Mouse (Mus musculus) neural tube, embryonic 11.5 days (tissue): ENCODE results near the gene Cnnm2. TPM values are rescaled to one million over a fixed set of nuclear protein-coding genes. Genes with fewer than 3 reads are reported as not detected.

ENCODE experiments used
- ATAC-seq: fragments of 200-750 bp; cut with Nextera tagmentation; 2 replicates; pipeline ENCODE4 v1.8.0; 2017; ENCODE audit warnings: moderate number of reproducible peaks, mild to moderate bottlenecking, moderate TSS enrichment, moderate library complexity; ENCODE audit not compliant: insufficient read depth, low FRiP score, low TSS enrichment
- DNase-seq: peaks from one replicate; pipeline ENCODE4 v3.0.0-alpha.2; 2015; ENCODE audit warnings: low spot score
- H3K27ac ChIP-seq: fragments of 300-500 bp; sonication (generic); 2 replicates; pipeline ENCODE4 v1.5.1; 2014; ENCODE audit warnings: low read depth, mild to moderate bottlenecking, low read length
- H3K27me3 ChIP-seq: fragments of 300-500 bp; sonication (generic); 2 replicates; pipeline ENCODE4 v1.6.1; 2014; ENCODE audit warnings: mild to moderate bottlenecking, low read length, mixed read lengths; ENCODE audit not compliant: control insufficient read depth, insufficient read depth
- H3K36me3 ChIP-seq: fragments of 300-500 bp; sonication (generic); 2 replicates; pipeline ENCODE4 v1.6.1; 2014; ENCODE audit warnings: mild to moderate bottlenecking, low read length, moderate library complexity, mixed read lengths; ENCODE audit not compliant: control insufficient read depth, insufficient read depth
- H3K4me1 ChIP-seq: fragments of 300-500 bp; sonication (generic); 2 replicates; pipeline ENCODE4 v1.6.1; 2014; ENCODE audit warnings: low read length, mixed read lengths; ENCODE audit not compliant: control insufficient read depth, insufficient read depth
- H3K4me2 ChIP-seq: fragments of 300-500 bp; sonication (generic); 2 replicates; pipeline ENCODE4 v1.6.1; 2014; ENCODE audit warnings: low read depth, mild to moderate bottlenecking, moderate library complexity
- H3K4me3 ChIP-seq: fragments of 300-500 bp; sonication (generic); 2 replicates; pipeline ENCODE4 v1.5.1; 2014; ENCODE audit warnings: low read depth, low read length
- H3K9ac ChIP-seq: fragments of 300-500 bp; sonication (generic); 2 replicates; pipeline ENCODE4 v1.6.1; 2014; ENCODE audit warnings: mild to moderate bottlenecking, low read length
- H3K9me3 ChIP-seq: fragments of 300-500 bp; sonication (generic); 2 replicates; pipeline ENCODE4 v1.6.1; 2016; ENCODE audit warnings: low read length; ENCODE audit not compliant: control insufficient read depth
- WGBS: fragments of 180-500 bp; shearing (Covaris S2); extraction: QIAGEN DNeasy Blood & Tissue Kit; methylation state at CpG from one replicate; pipeline ENCODE4 v1.1.7; 2014; 5-methylcytosine and 5-hydroxymethylcytosine counted together
- polyA plus RNA-seq: library from polyadenylated mRNA; unstranded; fragments of >200 nt; fragmentation: Nextera tagmentation; extraction: Ambion mirVana; gene quantifications from 2 replicates; pipeline ENCODE4 v1.2.1, GENCODE M21; 2014

The Cnnm2 gene
- polyA plus RNA-seq, 1 experiment from 2014 or later: 5.4 TPM

DNA sequence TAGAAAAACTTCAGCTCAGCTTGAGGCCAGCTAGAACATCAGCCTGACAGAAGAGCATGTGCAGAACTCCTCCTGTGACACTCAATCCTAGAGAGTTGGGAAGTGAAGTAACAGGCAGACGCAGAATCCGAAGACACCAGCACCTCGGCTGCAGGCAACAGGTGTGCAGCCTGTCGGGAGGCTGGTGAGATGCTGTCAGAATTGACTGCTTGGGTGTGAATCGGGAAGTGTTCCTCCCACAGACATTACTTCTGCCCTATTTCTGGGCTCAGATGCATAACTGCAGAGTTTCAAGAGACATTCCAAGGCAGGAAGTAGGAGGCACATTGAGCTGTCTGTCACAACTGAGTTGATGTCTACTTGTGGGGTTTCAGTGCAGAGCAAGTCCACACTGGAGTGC, 72.9 kb downstream of the Cnnm2 start:
- Histone ChIP-seq H3K4me2 (no peak overlapping the region), H3K4me1 (no peaks in the 10 kb centered on the region; the same call in 1 of the 2 replicates), H3K36me3 (no peaks in the 10 kb centered on the region), H3K4me3 (no peak overlapping the region), H3K9me3 (no peaks in the 10 kb centered on the region), H3K27ac (no peak overlapping the region), H3K27me3 (no peaks in the 10 kb centered on the region), H3K9ac (no peak overlapping the region)
- DNase-seq (no peak), ATAC-seq (no peak)
- WGBS: 80% methylated on average over 5 of the region's 5 CpGs

DNA sequence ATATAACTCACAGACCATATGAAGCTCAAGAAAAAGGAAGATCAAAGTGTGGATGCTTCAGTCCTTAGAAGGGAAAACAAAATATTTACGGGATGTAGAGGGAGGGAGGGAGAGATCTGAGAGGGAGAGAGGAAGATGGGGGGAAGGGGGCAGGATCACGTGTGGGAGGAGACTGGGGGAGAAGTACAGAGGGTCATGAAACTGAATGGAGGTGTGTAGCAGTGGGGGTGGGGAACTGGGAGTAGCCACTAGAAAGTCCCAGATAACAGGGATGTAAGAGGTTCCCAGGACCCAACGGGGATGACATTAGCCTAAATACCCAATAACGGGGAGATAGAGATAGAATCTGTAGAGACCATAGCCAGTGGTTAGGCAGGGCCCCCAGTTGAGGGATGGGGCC, 73.9 kb downstream of the Cnnm2 start:
- H3K27ac ChIP-seq: no peak overlapping the region
- no peaks in the 10 kb centered on the region; the same call in 1 of the 2 replicates for H3K4me1 ChIP-seq
- H3K27me3 ChIP-seq: no peaks in the 10 kb centered on the region
- no peak overlapping the region for H3K4me3 ChIP-seq
- ATAC-seq (no peak), DNase-seq (no peak)
- H3K9me3 ChIP-seq: no peaks in the 10 kb centered on the region
- WGBS: 80% methylated on average over 4 of the region's 4 CpGs
- no peak overlapping the region for H3K9ac ChIP-seq
- H3K4me2 ChIP-seq: no peak overlapping the region
- no peaks in the 10 kb centered on the region for H3K36me3 ChIP-seq

DNA sequence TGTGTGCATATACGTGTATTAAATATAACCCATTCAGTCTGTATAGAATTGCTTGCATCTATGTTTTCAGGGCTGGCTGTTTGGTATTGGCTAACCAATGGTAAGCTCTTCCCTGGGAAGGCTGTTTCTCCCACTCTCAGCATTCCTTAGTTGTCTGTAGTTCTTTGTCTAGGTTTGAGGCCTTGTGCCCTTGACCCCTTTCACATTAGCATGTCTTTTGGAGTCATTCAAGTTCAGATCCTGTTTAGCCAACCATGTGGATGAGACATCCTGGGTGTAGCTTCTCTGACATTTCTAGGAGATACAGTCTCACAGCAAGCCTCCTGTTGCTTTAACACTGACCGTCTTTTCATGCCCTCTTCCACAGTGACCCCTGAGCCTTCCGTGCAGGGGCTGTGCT, 74.7 kb downstream of the Cnnm2 start:
- ATAC-seq (no peak), DNase-seq (no peak)
- Histone ChIP-seq H3K4me3 (no peak overlapping the region), H3K9me3 (no peaks in the 10 kb centered on the region), H3K27ac (no peak overlapping the region), H3K27me3 (no peaks in the 10 kb centered on the region), H3K9ac (no peak overlapping the region), H3K4me2 (no peak overlapping the region), H3K36me3 (no peaks in the 10 kb centered on the region), H3K4me1 (no peaks in the 10 kb centered on the region)
- 69% methylated on average over 3 of the region's 3 CpGs for WGBS

DNA sequence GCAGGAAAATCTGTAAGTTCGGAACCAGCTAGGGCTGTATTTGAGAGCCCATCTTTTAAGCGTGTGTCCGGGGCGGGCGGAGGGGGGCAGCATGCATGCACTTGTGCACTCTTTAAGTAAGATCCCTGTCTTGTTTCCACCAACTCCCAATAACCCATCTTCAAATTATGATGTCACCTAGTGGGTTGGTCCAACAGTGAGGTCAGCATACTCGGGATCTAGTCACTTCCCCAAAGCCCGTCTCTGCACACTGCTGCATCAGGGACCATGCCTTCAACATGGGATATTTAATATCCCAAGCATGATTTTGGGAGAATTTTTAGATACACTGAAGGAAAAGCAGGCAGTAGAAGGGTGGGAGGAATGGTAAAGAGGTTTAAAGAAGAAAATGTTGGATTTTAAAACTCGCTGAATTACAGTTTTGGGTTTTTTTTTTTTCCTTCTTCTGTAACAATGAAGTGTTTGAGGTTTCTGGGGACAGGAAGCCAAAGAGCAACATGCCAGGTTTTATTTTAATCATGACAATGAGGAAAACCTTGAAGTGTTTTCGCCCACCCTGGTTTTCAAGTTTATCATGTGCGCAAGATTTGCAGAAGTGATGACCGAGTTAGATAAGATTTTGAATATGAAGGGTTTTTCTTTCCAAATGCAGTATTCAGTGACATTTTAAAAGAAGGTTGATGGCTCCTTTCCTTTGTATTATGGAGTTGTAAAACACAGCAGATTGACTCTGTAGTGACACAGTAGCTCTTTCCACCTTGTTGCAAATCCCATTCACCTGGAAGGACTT, 76.1 kb downstream of the Cnnm2 start:
- Histone ChIP-seq H3K9ac (no peak overlapping the region), H3K36me3 (no peaks in the 10 kb centered on the region), H3K9me3 (no peaks in the 10 kb centered on the region), H3K27me3 (no peaks in the 10 kb centered on the region), H3K27ac (no peak overlapping the region), H3K4me1 (no peaks in the 10 kb centered on the region), H3K4me3 (no peak overlapping the region), H3K4me2 (no peak overlapping the region)
- no peak for DNase-seq
- no peak for ATAC-seq
- 92% methylated on average over 11 of the region's 11 CpGs for WGBS

DNA sequence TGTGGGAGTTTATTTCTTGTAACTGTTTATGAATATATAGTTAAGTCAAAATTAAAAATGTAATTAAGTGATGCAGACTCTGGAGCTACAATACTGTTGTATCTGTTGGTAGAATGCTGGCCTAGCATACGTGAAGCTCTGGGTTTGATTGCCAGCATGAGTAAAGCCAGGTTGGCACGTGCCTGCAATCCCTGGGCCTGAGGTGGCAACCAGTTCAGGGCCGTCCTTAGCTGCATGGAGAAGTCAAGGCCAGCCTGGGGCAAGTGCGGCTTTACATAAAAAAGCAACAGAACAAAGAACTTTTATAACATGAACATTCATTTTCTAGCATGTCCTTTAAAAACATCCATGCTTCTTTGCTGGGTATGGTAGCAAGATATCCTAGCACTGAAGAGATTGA, 79.6 kb downstream of the Cnnm2 start:
- 83% methylated on average over 4 of the region's 4 CpGs for WGBS
- no peak overlapping the region for H3K4me2 ChIP-seq
- no peaks in the 10 kb centered on the region for H3K4me1 ChIP-seq
- no peaks in the 10 kb centered on the region for H3K9me3 ChIP-seq
- H3K27me3 ChIP-seq: no peaks in the 10 kb centered on the region
- no peak overlapping the region for H3K4me3 ChIP-seq
- no peaks in the 10 kb centered on the region for H3K36me3 ChIP-seq
- DNase-seq (no peak), ATAC-seq (no peak)
- H3K9ac ChIP-seq: no peak overlapping the region
- no peak overlapping the region for H3K27ac ChIP-seq

DNA sequence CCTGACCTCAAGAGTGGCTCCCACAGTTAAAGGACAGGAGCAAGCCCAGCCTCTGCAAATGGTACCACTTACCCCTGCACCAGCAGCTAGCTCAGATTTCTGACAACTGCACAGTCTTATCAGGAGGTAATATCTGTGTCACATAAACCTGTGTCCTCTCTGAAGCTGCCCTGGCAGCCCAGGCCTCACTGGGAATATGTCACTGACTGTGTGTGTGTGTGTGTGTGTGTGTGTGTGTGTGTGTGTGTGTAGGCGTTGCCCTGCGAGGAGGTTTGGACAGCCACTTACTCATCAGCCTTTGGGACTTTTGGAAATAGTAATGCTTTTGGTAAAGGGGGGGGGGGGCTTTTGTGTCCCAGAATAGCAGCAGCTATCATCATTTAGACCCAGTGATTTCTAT, 81.6 kb downstream of the Cnnm2 start:
- DNase-seq: no peak
- Histone ChIP-seq H3K36me3 (no peaks in the 10 kb centered on the region), H3K9ac (no peak overlapping the region), H3K4me2 (no peak overlapping the region), H3K4me3 (no peak overlapping the region), H3K27me3 (no peaks in the 10 kb centered on the region), H3K27ac (no peak overlapping the region), H3K9me3 (no peaks in the 10 kb centered on the region), H3K4me1 (no peaks in the 10 kb centered on the region)
- 83% methylated on average over 2 of the region's 2 CpGs for WGBS
- ATAC-seq: no peak

DNA sequence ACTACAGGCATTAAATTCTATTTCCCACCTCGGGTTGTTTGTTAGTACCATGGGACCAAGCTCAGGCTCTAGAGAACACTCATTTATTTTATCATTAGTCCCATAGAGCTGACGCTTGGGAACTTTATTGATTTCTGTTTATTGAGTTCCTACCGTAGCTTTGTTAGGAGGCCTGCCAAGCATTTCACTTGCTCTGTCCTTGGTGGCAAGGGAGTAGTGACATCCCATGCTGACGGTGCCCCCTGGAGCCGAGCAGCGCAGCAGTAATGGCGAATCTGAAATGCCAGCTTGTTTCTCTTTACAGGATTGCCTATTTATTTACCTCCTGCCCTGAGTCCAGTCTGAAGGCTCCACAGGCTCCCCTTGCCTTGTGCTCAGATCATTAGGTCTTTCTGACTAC, 84.7 kb downstream of the Cnnm2 start:
- DNase-seq (no peak), ATAC-seq (no peak)
- Histone ChIP-seq H3K9ac (no peak overlapping the region), H3K4me3 (no peak overlapping the region), H3K9me3 (no peaks in the 10 kb centered on the region), H3K4me1 (no peaks in the 10 kb centered on the region), H3K27me3 (no peaks in the 10 kb centered on the region), H3K27ac (no peak overlapping the region), H3K36me3 (no peaks in the 10 kb centered on the region), H3K4me2 (no peak overlapping the region)
- 85% methylated on average over 7 of the region's 7 CpGs for WGBS

DNA sequence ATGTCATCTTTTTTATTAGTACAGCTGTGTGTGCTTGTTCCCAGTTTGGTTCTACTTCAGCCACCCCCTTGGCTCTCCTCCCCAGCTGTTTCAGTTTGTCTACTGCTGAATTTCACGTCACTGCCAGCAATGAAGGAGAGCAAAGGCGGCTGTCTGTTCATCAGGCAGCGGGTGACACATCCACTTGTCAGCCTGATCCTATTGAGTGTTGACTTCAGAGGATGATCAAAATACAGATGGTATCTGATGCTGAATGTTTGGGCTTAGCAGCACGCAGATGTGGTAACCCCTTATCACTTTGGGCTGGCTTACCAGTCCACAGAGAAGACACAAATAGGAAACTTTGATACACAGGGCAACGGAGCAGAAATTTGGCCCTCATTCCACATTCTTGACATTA, 85.1 kb downstream of the Cnnm2 start:
- Histone ChIP-seq H3K27me3 (no peaks in the 10 kb centered on the region), H3K36me3 (no peaks in the 10 kb centered on the region), H3K4me3 (no peak overlapping the region), H3K9me3 (no peaks in the 10 kb centered on the region), H3K9ac (no peak overlapping the region), H3K27ac (no peak overlapping the region), H3K4me2 (no peak overlapping the region), H3K4me1 (no peaks in the 10 kb centered on the region)
- DNase-seq (no peak), ATAC-seq (no peak)
- WGBS: 82% methylated on average over 5 of the region's 5 CpGs
